Mouse (Mus musculus) lung, embryonic 14.5 days (tissue): ENCODE results near the gene Olfr727. TPM values are rescaled to one million over a fixed set of nuclear protein-coding genes. Genes with fewer than 3 reads are reported as not detected.

ENCODE experiments used
- ATAC-seq: fragments of 200-750 bp; cut with Nextera tagmentation; 2 replicates; pipeline ENCODE4 v1.8.0; 2017; ENCODE audit warnings: mild to moderate bottlenecking, moderate TSS enrichment, moderate library complexity; ENCODE audit not compliant: insufficient read depth
- DNase-seq: peaks from one replicate; pipeline ENCODE4 v3.0.0-alpha.2; 2015
- H3K27ac ChIP-seq: fragments of 300-500 bp; sonication (generic); 2 replicates; pipeline ENCODE4 v1.5.1; 2014; ENCODE audit warnings: low read depth, mild to moderate bottlenecking, moderate library complexity
- H3K27me3 ChIP-seq: fragments of 300-500 bp; sonication (generic); 2 replicates; pipeline ENCODE4 v1.6.1; 2014; ENCODE audit warnings: low read length, control low read depth; ENCODE audit not compliant: insufficient read depth
- H3K36me3 ChIP-seq: fragments of 300-500 bp; sonication (generic); 2 replicates; pipeline ENCODE4 v1.6.1; 2014; ENCODE audit warnings: control low read depth; ENCODE audit not compliant: insufficient read depth
- H3K4me1 ChIP-seq: fragments of 300-500 bp; sonication (generic); 2 replicates; pipeline ENCODE4 v1.6.1; 2014; ENCODE audit warnings: antibody characterized with exemption, control low read depth; ENCODE audit not compliant: insufficient read depth
- H3K4me2 ChIP-seq: fragments of 300-500 bp; sonication (generic); 2 replicates; pipeline ENCODE4 v1.6.1; 2014; ENCODE audit warnings: mild to moderate bottlenecking
- H3K4me3 ChIP-seq: fragments of 300-500 bp; sonication (generic); 2 replicates; pipeline ENCODE4 v1.5.1; 2014; ENCODE audit warnings: low read depth, low read length
- H3K9ac ChIP-seq: fragments of 300-500 bp; sonication (generic); 2 replicates; pipeline ENCODE4 v1.6.1; 2014
- H3K9me3 ChIP-seq: fragments of 300-500 bp; sonication (generic); 2 replicates; pipeline ENCODE4 v1.6.1; 2016; ENCODE audit warnings: low read depth, low read length, control low read depth
- CTCF ChIP-seq: IDR thresholded peaks from 2 replicates; pipeline ENCODE4 v1.5.1; 2016; ENCODE audit warnings: antibody characterized with exemption, low read depth
- WGBS: fragments of 180-500 bp; shearing (Covaris S2); extraction: QIAGEN DNeasy Blood & Tissue Kit; methylation state at CpG from one replicate; pipeline ENCODE4 v1.1.7; 2014; 5-methylcytosine and 5-hydroxymethylcytosine counted together
- polyA plus RNA-seq: library from polyadenylated mRNA; unstranded; fragments of >200 nt; fragmentation: Nextera tagmentation; extraction: Ambion mirVana; gene quantifications from 2 replicates; pipeline ENCODE4 v1.2.1, GENCODE M21; 2014

Gene Olfr727
- polyA plus RNA-seq, result not detected in 2 replicates

GRCm38 (mm10) chr14:50122886-50123285, at the start of gene Olfr727:
TSS of gene Olfr727 (plus strand) at chr14:50123186.
- H3K4me2 ChIP-seq, result no peak within 1 kb of the TSS
- H3K4me1 ChIP-seq, result no peaks in the 10 kb centered on the region
- H3K9me3 ChIP-seq, result no peaks in the 10 kb centered on the region
- no peaks in the 10 kb centered on the region for H3K36me3 ChIP-seq
- TF ChIP-seq CTCF, result no peak
- no peak within 1 kb of the TSS for H3K9ac ChIP-seq
- no peaks in the 10 kb centered on the region for H3K27me3 ChIP-seq
- ATAC-seq (no peak), DNase-seq (no peak)
- no peak within 1 kb of the TSS for H3K4me3 ChIP-seq
- 76% methylated on average over 1 of the region's 1 CpGs for WGBS
- no peak within 1 kb of the TSS for H3K27ac ChIP-seq

GRCm38 (mm10) chr14:50090853-50091252, 32.1 kb upstream of the Olfr727 start, which contains the start of gene Olfr726:
TSS of gene Olfr726 (minus strand) at chr14:50090953.
- no peaks in the 10 kb centered on the region for H3K27me3 ChIP-seq
- DNase-seq (no peak), ATAC-seq (no peak)
- no peaks in the 10 kb centered on the region for H3K4me1 ChIP-seq
- H3K36me3 ChIP-seq, result no peaks in the 10 kb centered on the region
- 82% methylated on average over 1 of the region's 1 CpGs for WGBS
- H3K9ac ChIP-seq, result no peak within 1 kb of the TSS
- no peaks in the 10 kb centered on the region for H3K9me3 ChIP-seq
- no peak within 1 kb of the TSS for H3K27ac ChIP-seq
- no peak for TF ChIP-seq CTCF
- no peak within 1 kb of the TSS for H3K4me3 ChIP-seq
- no peak within 1 kb of the TSS for H3K4me2 ChIP-seq

- ATAC-seq, result no peak
- H3K4me1 ChIP-seq, result no peaks in the 10 kb centered on the region
- no peak for DNase-seq
- TF ChIP-seq CTCF, result no peak
- 88% methylated on average over 5 of the region's 5 CpGs for WGBS
- H3K4me3 ChIP-seq, result no peak within 1 kb of the TSS
- H3K9ac ChIP-seq, result no peak within 1 kb of the TSS
- no peak within 1 kb of the TSS for H3K27ac ChIP-seq
- H3K9me3 ChIP-seq, result no peaks in the 10 kb centered on the region
- no peaks in the 10 kb centered on the region for H3K36me3 ChIP-seq
- H3K4me2 ChIP-seq, result no peak within 1 kb of the TSS
- H3K27me3 ChIP-seq, result no peaks in the 10 kb centered on the region
Observed at GRCm38 (mm10) chr14:50142580-50142979, 19.6 kb downstream of the Olfr727 start, which contains the start of gene Olfr728. TSS of gene Olfr728 (minus strand) at chr14:50142680.

- TF ChIP-seq CTCF, result no peak
- Histone ChIP-seq H3K4me2 (no peak within 1 kb of the TSS), H3K4me1 (no peaks in the 10 kb centered on the region), H3K9me3 (no peaks in the 10 kb centered on the region), H3K4me3 (no peak within 1 kb of the TSS), H3K36me3 (no peaks in the 10 kb centered on the region), H3K27me3 (no peaks in the 10 kb centered on the region), H3K27ac (no peak within 1 kb of the TSS), H3K9ac (no peak within 1 kb of the TSS)
- DNase-seq (no peak), ATAC-seq (no peak)
Observed at GRCm38 (mm10) chr14:50152810-50153209, 29.8 kb downstream of the Olfr727 start, which contains the start of gene Olfr729. TSS of gene Olfr729 (minus strand) at chr14:50152910.

Other genes starting within 250 kb of the Olfr727 start
- gene Olfr722, start 221.2 kb upstream of the Olfr727 start, polyA plus RNA-seq, result not detected in 2 replicates
- not detected in 2 replicates for gene Olfr723, start 191.4 kb upstream of the Olfr727 start, polyA plus RNA-seq
- gene Olfr724, start 159.9 kb upstream of the Olfr727 start, polyA plus RNA-seq, result not detected in 2 replicates
- gene Olfr725, start 82.8 kb upstream of the Olfr727 start, polyA plus RNA-seq, result not detected in 2 replicates
- gene Olfr726, start 32.2 kb upstream of the Olfr727 start, polyA plus RNA-seq, result not detected in 2 replicates
- not detected in 2 replicates for gene Olfr728, start 19.5 kb downstream of the Olfr727 start, polyA plus RNA-seq
- gene Olfr729, start 29.7 kb downstream of the Olfr727 start, polyA plus RNA-seq, result not detected in 2 replicates
- not detected in 2 replicates for gene Olfr730, start 65.0 kb downstream of the Olfr727 start, polyA plus RNA-seq
- gene Olfr731, start 118.7 kb downstream of the Olfr727 start, polyA plus RNA-seq, result not detected in 2 replicates
- not detected in 2 replicates for gene Olfr732, start 161.0 kb downstream of the Olfr727 start, polyA plus RNA-seq
- gene Olfr733, start 178.3 kb downstream of the Olfr727 start, polyA plus RNA-seq, result not detected in 2 replicates
- not detected in 2 replicates for gene Olfr734, start 203.6 kb downstream of the Olfr727 start, polyA plus RNA-seq
- not detected in 2 replicates for gene Olfr735, start 225.7 kb downstream of the Olfr727 start, polyA plus RNA-seq
- not detected in 2 replicates for gene Tlr11, start 234.7 kb downstream of the Olfr727 start, polyA plus RNA-seq